Mouse (Mus musculus) liver, embryonic 14.5 days (tissue): ENCODE data around the gene Efemp1.

ENCODE experiments used
- CTCF ChIP-seq: IDR thresholded peaks from 2 replicates; pipeline ENCODE4 v1.5.1; 2016; ENCODE audit warnings: antibody characterized with exemption, low read depth, control low read depth
- EP300 ChIP-seq: IDR thresholded peaks from 2 replicates; pipeline ENCODE4 v1.6.1; 2016; ENCODE audit warnings: antibody characterized with exemption, low read depth

DNA sequence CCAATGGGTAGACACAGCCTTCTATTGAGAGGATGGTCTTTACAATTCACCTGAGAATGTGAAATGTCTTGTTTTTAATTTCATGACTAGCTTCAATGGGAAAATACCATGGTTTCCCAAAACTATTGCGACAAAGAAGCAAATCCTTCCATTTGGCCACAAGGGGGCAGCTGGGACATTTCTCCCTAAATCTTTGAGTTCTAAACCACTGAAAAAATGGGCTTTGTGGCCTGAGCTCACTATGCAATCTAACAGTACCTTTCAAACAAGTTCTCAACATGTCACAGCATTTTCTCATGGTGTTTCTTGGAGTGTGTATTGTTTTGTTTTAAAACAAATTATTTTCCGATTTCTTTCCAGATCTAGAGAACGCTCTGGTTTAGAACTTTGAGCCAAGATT lies 44.3 kb upstream of the Efemp1 start:
- peak; percentile 34; the same call in 1 of the 2 replicates for TF ChIP-seq CTCF
- TF ChIP-seq EP300 = no peak
